Mouse (Mus musculus): ENCODE data around the gene Pkd1l2. TPM values are rescaled to one million over a fixed set of nuclear protein-coding genes. Genes with fewer than 3 reads are reported as not detected.

Pkd1l2 gene
- under 0.01 and 0.49 TPM in 2 replicates for total RNA-seq (2017)

- no peak for ATAC-seq (ENCODE audit: extremely low read depth, insufficient number of reproducible peaks, low FRiP score, poor library complexity, severe bottlenecking)
These were observed at the start of gene Pkd1l2 for GRCm38 (mm10) chr8:117082399-117082872. TSS of gene Pkd1l2 (minus strand) at chr8:117082449.

GRCm38 (mm10) chr8:117127063-117127462 is 44.8 kb upstream of the Pkd1l2 start:
- ATAC-seq (ENCODE audit: extremely low read depth, insufficient number of reproducible peaks, low FRiP score, poor library complexity, severe bottlenecking) = no peak

DNA sequence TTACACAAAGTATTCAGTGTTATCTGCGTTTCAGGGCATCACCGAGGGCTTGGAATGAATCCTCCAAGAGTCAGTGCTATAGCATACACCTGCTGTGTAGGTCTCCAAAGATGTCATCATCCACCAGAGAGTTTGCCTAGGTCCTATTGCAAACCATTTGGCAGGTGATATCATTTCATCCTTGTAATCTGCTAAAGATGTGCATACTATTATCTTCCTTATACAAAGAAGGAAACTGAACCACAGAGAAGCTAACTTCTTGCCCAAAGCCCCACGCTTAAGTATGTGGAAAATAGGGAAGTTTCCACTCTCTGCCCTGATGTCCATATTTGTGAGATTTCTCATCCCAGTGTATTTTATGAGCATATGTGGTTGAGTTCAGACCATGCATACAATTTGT is 44.2 kb upstream of the Pkd1l2 start:
- ATAC-seq (ENCODE audit: extremely low read depth, insufficient number of reproducible peaks, low FRiP score, poor library complexity, severe bottlenecking) = no peak

- no peak for ATAC-seq (ENCODE audit: extremely low read depth, insufficient number of reproducible peaks, low FRiP score, poor library complexity, severe bottlenecking)
These were observed 43.6 kb upstream of the Pkd1l2 start for GRCm38 (mm10) chr8:117125854-117126253.

GRCm38 (mm10) chr8:117123850-117124633 is 41.8 kb upstream of the Pkd1l2 start:
- no peak for ATAC-seq (ENCODE audit: extremely low read depth, insufficient number of reproducible peaks, low FRiP score, poor library complexity, severe bottlenecking)

GRCm38 (mm10) chr8:117121277-117121676 is 39.0 kb upstream of the Pkd1l2 start:
- ATAC-seq (ENCODE audit: extremely low read depth, insufficient number of reproducible peaks, low FRiP score, poor library complexity, severe bottlenecking) = peak; percentile 86

DNA sequence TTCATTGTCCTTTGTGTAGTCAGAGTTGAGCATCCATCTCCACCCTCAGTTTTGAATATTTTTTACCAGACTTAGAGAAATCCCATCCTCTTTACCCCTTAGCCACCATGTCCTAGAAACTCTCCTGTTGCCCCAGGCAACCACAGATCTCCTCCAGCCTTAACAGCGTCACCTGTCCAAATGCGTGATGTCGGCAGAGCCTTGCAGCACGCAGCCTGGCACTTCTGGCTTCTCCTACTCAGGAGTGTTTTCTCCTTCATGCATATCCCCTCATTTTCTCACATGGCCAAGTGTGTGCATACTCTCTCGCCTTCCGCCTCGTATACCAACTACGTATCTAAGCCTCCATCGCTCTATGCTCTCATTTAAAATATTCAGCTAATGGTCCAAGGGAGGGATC is 36.2 kb upstream of the Pkd1l2 start:
- ATAC-seq (ENCODE audit: extremely low read depth, insufficient number of reproducible peaks, low FRiP score, poor library complexity, severe bottlenecking) = no peak

- no peak for ATAC-seq (ENCODE audit: extremely low read depth, insufficient number of reproducible peaks, low FRiP score, poor library complexity, severe bottlenecking)
These were observed 34.3 kb upstream of the Pkd1l2 start for GRCm38 (mm10) chr8:117116534-117116933.

DNA sequence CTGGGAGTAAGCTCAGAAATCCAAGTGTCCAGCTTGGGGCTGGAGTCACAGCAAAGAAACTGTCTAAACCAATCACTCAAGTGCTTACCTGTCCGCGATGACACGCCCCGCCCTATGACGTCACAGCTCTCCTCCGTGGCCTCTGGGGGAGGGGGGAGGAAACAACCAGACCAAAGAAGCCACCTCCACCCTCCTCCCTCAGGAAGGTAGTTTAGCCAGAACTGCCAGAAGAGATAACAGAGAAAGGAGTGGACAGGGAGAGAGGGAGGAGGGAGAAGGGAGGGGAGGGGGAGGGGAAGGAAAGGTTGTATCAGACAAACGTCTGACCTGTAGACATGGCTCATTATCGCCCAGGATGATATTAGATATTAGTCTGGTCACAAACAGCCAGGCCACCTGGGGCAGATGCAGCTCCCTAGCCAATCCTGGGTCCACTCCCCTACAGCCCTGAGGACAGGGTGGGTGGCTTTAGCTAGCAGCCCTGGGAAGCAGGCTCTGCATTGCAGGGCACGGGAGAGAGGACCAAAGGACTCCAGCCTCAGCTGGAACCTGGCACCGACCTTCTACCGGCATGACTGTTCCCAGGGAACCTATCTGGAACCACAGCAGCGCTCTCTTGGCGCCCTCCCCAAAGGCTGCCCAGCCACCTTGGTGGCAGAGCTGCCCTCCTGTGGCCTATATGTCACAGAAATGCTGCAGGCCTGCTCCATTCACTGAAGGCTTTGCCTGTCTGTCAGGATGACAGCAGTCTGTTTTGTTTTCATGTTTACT is 33.6 kb upstream of the Pkd1l2 start:
- ATAC-seq (ENCODE audit: extremely low read depth, insufficient number of reproducible peaks, low FRiP score, poor library complexity, severe bottlenecking) = no peak

DNA sequence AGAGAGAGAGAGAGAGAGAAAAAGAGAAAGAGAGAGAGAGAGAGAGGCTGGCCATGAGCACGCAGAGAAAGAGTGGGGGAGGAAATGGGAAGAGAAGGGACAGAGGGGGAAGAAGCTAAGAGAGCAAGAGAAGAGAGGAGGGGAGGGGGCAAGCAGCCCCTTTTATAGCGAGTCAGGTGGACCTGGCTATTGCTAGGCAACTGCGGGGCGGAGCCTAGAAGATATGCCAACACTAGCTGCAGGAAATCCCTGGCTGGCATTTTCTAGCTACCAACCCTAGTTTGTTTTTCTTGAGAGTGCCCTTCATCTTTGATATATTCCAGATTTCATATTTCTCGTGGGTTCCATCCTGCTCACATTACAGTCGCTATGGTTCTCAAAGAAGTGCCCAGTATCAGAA is 32.8 kb upstream of the Pkd1l2 start:
- ATAC-seq (ENCODE audit: extremely low read depth, insufficient number of reproducible peaks, low FRiP score, poor library complexity, severe bottlenecking) = no peak

DNA sequence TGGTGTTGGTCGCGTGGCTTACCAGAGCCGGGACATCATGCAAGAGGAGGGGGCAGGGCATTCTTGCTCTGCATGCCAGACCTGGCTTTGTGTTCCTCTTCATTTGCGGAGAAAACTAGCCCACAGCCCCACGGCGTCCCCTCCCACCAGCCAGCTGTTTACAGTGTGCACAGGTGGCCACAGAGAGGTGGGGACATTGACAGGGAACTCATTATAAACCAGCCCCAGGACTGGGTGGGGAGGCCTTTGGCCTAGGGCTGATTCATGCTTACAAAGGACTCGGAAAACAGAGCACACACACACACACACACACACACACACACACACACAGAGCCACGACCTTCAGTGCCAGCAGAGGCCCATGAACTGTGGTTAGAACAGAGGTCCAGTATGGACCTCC is 30.0 kb upstream of the Pkd1l2 start:
- ATAC-seq (ENCODE audit: extremely low read depth, insufficient number of reproducible peaks, low FRiP score, poor library complexity, severe bottlenecking) = no peak

DNA sequence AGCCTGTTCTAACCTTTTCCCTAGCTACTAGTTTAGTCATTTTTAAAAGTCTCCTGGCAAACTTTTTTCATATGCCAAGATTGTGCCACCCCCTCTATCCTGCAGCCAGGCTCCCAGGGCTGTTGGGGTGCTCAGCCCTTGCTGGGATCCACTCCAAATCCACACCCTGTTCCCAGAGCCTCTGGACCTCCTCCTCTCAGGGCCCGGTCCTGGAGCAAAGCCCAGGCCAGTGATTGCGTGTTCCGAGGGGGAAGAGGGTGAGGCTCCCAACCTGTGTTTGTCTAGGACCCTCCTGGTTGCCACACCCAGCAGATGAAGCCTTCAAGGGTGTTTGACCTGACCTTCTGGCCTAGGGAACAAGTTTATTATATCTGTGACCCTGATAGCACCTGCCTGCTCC is 29.4 kb upstream of the Pkd1l2 start:
- no peak for ATAC-seq (ENCODE audit: extremely low read depth, insufficient number of reproducible peaks, low FRiP score, poor library complexity, severe bottlenecking)

DNA sequence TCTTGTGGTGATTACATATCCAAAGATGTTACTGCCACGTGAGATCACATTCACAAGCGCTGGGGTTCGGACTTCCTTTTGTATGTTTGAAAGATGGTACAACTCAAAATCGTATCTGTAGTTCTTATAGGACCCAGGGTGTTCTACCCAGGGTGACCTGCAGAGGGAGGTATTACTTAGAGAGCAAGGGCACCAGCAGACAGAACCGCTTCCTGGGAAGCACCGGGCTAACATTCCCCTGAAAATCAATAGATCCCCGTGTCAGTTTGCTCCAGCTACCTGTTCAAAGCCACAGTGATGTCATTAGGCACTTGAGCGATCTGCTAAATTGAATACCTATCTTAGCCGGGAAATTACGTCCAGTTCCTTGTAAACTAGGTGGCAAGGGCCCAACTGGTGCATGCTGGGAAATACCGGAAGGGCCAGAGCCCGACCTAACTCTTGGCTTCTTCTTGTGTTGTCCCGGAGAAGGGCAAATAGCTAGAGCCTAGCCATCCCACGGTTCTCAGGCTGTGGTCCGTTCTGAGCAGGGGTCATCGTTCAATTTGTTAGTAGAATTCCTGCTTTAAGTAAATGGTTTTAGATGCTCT is 27.6 kb upstream of the Pkd1l2 start:
- ATAC-seq (ENCODE audit: extremely low read depth, insufficient number of reproducible peaks, low FRiP score, poor library complexity, severe bottlenecking) = no peak

DNA sequence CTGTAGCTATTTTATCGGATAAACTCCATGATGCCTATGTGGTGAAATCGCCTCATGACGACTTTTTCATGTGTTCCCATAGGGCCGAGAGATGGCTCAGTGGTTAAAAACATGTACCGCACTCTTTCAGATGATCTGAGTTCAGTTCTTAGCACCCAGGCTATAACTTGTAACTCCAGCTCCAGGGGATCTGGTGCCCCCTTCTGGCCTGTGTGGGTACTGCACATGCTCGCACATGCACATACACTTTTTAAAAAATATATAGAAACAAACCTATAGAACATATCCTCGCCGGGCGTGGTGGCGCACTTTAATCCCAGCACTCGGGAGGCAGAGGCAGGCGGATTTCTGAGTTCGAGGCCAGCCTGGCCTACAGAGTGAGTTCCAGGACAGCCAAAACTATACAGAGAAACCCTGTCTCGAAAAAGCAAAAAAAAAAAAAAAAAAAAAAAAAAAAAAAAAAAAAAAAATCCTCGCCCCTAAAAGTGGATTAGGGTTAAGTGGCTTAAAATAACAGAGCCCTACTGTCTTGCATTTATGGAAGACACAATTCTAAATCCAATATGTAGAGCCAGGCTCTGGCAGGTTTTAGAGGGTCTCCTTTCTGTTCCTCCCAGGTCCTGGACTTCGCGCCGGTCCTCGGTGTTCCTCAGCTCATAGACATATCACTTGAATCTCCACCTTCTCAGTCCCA is 26.9 kb upstream of the Pkd1l2 start:
- ATAC-seq (ENCODE audit: extremely low read depth, insufficient number of reproducible peaks, low FRiP score, poor library complexity, severe bottlenecking) = no peak

- peak; percentile 63; the same call in 1 of the 2 replicates for ATAC-seq (ENCODE audit: extremely low read depth, insufficient number of reproducible peaks, low FRiP score, poor library complexity, severe bottlenecking)
These were observed 25.3 kb upstream of the Pkd1l2 start for GRCm38 (mm10) chr8:117107533-117107932.

DNA sequence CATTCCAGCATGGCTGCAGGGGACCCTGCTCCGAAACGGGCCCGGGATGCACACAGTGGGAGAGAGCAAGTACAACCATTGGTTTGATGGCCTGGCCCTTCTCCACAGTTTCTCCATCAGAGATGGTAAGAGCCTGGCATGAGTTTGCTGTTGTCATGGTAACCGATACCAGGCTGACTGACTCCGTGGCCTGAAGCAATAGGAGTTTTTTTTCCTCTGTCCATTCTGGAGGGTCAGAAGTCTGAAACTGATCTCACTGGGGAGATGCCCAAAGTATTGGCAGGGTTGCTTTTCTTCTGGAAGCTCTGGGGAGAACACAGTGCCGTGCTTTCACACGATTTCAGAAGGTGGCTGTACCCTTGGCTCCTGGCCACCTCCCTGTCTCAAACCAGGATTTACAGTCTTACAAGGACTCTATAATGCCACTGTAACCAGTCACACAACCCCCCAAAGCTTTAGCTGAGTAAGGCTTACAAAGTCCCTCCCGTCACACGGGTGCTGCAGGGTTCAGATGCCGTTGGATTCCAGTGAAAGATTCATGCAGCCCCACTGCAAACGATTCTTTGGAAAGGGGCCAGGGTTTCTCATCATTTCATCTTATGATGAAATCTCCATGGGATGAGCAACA is 15.4 kb upstream of the Pkd1l2 start:
- ATAC-seq (ENCODE audit: extremely low read depth, insufficient number of reproducible peaks, low FRiP score, poor library complexity, severe bottlenecking) = no peak

DNA sequence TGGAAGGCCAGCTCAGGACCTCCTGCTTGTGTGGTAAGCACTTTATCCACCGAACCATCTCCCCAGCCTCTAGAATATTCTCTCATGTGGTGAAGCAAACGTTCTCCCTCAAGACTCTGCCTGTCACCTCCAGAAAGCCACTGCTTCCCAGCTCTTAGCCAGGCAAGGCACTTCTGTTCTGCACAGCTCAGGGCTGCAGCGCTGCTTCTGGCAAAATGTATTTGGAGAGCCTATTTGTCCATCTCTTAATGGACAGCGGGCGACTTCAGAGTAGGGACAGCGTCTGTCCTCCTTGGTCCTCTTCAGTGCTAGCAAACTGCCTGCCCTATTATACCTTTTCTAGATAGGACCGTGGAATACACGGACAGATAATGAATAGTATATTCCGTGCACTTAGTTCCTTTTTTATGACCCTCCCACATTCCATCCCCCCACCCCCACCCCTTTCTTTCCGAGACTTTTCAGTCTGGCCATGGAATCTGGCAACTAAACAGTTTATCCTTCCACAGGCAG is 14.9 kb upstream of the Pkd1l2 start:
- ATAC-seq (ENCODE audit: extremely low read depth, insufficient number of reproducible peaks, low FRiP score, poor library complexity, severe bottlenecking) = no peak

DNA sequence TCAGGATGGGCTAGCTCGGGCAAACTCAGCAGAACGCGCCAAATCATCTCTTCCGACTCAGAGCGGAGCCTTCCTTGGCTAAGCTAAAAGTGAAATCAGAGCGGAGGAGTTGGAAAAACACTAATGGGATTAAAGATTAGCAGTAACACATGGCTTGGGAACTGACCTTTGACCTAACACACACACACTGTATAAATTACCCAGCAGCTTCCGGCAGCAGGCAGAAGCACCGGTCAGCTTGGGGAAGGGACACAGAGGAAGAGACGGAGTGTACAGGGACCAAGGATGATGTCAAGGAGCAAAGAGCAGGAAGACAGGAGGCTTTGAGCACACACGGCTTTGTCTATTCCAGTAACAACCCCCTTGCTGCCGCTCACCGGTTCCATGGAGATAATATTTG is 13.4 kb upstream of the Pkd1l2 start, which contains the start of gene Bco1:
Bco1 (plus strand) TSS at position 208 of the 400 bp plus-strand sequence.
- ATAC-seq (ENCODE audit: extremely low read depth, insufficient number of reproducible peaks, low FRiP score, poor library complexity, severe bottlenecking) = no peak

DNA sequence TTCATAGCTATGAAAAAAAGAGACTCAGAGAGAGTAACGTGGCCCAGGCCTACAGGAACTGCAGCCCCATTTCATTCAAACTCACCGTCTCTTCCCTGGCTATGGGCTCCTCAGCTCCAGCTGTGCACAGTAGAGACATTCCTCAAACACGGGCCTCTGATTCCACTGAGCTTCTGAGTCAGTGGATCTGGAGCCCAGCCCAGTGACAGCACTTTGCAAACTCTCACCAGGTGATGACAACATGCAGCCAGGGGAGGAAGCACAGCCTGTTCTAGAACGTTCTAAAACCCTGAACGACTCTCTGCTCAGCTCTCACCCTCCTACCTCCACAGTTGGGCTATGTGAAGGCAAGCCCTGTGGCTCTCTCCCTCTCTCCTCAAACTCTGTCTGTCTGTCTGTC is 11.8 kb upstream of the Pkd1l2 start:
- ATAC-seq (ENCODE audit: extremely low read depth, insufficient number of reproducible peaks, low FRiP score, poor library complexity, severe bottlenecking) = no peak
